Mouse (Mus musculus) forebrain, postnatal 0 days (tissue): ENCODE measurements around the gene 4930451I11Rik. TPM values are rescaled to one million over a fixed set of nuclear protein-coding genes. Genes with fewer than 3 reads are reported as not detected.

Experiments used
- ATAC-seq: fragments of 200-750 bp; cut with Nextera tagmentation; 2 replicates; pipeline ENCODE4 v1.8.0; 2017; ENCODE audit warnings: mild to moderate bottlenecking, moderate library complexity
- DNase-seq: peaks from one replicate; pipeline ENCODE4 v3.0.0-alpha.2; 2015
- H3K27ac ChIP-seq: fragments of 300-500 bp; sonication (generic); 2 replicates; pipeline ENCODE4 v1.5.1; 2014; ENCODE audit warnings: low read depth, mild to moderate bottlenecking, antibody characterized with exemption, low read length, moderate library complexity, mixed read lengths
- H3K27me3 ChIP-seq: fragments of 300-500 bp; sonication (generic); 2 replicates; pipeline ENCODE4 v1.6.1; 2014; ENCODE audit warnings: mild to moderate bottlenecking, low read length, mixed read lengths; ENCODE audit not compliant: insufficient read depth
- H3K36me3 ChIP-seq: fragments of 300-500 bp; sonication (generic); 2 replicates; pipeline ENCODE4 v1.6.1; 2014; ENCODE audit warnings: mild to moderate bottlenecking, moderate library complexity; ENCODE audit not compliant: insufficient read depth
- H3K4me1 ChIP-seq: fragments of 300-500 bp; sonication (generic); 2 replicates; pipeline ENCODE4 v1.6.1; 2014; ENCODE audit warnings: antibody characterized with exemption; ENCODE audit not compliant: insufficient read depth
- H3K4me2 ChIP-seq: fragments of 300-500 bp; sonication (generic); 2 replicates; pipeline ENCODE4 v1.6.1; 2014; ENCODE audit warnings: low read depth, mild to moderate bottlenecking, moderate library complexity
- H3K4me3 ChIP-seq: fragments of 300-500 bp; sonication (generic); 2 replicates; pipeline ENCODE4 v1.5.1; 2014; ENCODE audit warnings: low read depth, low read length, mixed read lengths
- H3K9ac ChIP-seq: fragments of 300-500 bp; sonication (generic); 2 replicates; pipeline ENCODE4 v1.6.1; 2014; ENCODE audit warnings: mild to moderate bottlenecking
- H3K9me3 ChIP-seq: fragments of 300-500 bp; sonication (generic); 2 replicates; pipeline ENCODE4 v1.6.1; 2016; ENCODE audit warnings: low read length
- CTCF ChIP-seq: sonication (generic); IDR thresholded peaks from 2 replicates; pipeline ENCODE4 v1.5.1; 2016; ENCODE audit warnings: antibody characterized with exemption, control low read depth, low read depth
- WGBS: fragments of 180-500 bp; shearing (Covaris S2); extraction: QIAGEN DNeasy Blood & Tissue Kit; methylation state at CpG from one replicate; pipeline ENCODE4 v1.1.7; 2014; 5-methylcytosine and 5-hydroxymethylcytosine counted together
- polyA plus RNA-seq: library from polyadenylated mRNA; unstranded; fragments of >200 nt; fragmentation: Nextera tagmentation; extraction: Ambion mirVana; gene quantifications from 2 replicates; pipeline ENCODE4 v1.2.1, GENCODE M21; 2015
- total RNA-seq: library from RNA; depleted of rRNA; stranded (reverse); fragments of >200 nt; gene quantifications from 2 replicates; pipeline ENCODE4 v1.2.3, GENCODE M21; 2014; rRNA removed

4930451I11Rik gene
- total and polyA plus RNA-seq, 2 experiments from 2014 or later: not detected

- H3K36me3 ChIP-seq: peaks cover 42% of the 10 kb centered on the region
- WGBS: 47% methylated on average over 11 of the region's 11 CpGs
- H3K27ac ChIP-seq: no peak overlapping the region
- 0 out of 2 replicates have a peak overlapping the region, but pooled peaks have one; percentile 3 for H3K9ac ChIP-seq
- H3K4me1 ChIP-seq: peaks cover 15% of the 10 kb centered on the region
- no peaks in the 10 kb centered on the region for H3K9me3 ChIP-seq
- ATAC-seq (no peak), DNase-seq (no peak)
- peak overlapping the region; percentile 86; the same call in 1 of the 2 replicates for H3K4me2 ChIP-seq
- no peak for TF ChIP-seq CTCF
- H3K27me3 ChIP-seq: no peaks in the 10 kb centered on the region
- H3K4me3 ChIP-seq: no peak overlapping the region
Measured at GRCm38 (mm10) chr7:126781661-126782370, 49.6 kb downstream of the 4930451I11Rik start.

GRCm38 (mm10) chr7:126780971-126781635 is 50.3 kb downstream of the 4930451I11Rik start, which contains the start of gene Tbx6:
Gene Tbx6 (plus strand): TSS chr7:126781483.
- H3K27me3 ChIP-seq: no peaks in the 10 kb centered on the region
- peaks cover 18% of the 10 kb centered on the region for H3K4me1 ChIP-seq
- no peak for DNase-seq
- no peak for ATAC-seq
- peak within 1 kb of the TSS; percentile 57 for H3K9ac ChIP-seq
- H3K4me2 ChIP-seq: peak within 1 kb of the TSS; percentile 86
- H3K27ac ChIP-seq: peak within 1 kb of the TSS; percentile 83
- TF ChIP-seq CTCF: no peak
- no peaks in the 10 kb centered on the region for H3K9me3 ChIP-seq
- peaks cover 35% of the 10 kb centered on the region for H3K36me3 ChIP-seq
- 9% methylated on average over 22 of the region's 22 CpGs for WGBS
- H3K4me3 ChIP-seq: peak within 1 kb of the TSS; percentile 41

Other genes with a start within 250 kb of the 4930451I11Rik start
Only the 30 nearest of the 32 such genes appear.
- not detected in 2 replicates for gene Il27, start 236.7 kb downstream of the 4930451I11Rik start, total RNA-seq
- gene Il27, start 236.7 kb downstream of the 4930451I11Rik start, polyA plus RNA-seq: not detected in 2 replicates
- gene Nupr1, start 200.8 kb downstream of the 4930451I11Rik start, total RNA-seq: 4.8 and 7.3 TPM in 2 replicates
- 15.5 and 18.0 TPM in 2 replicates for gene Nupr1, start 200.8 kb downstream of the 4930451I11Rik start, polyA plus RNA-seq
- gene Sgf29, start 182.3 kb downstream of the 4930451I11Rik start, total RNA-seq: 22.8 and 37.1 TPM in 2 replicates
- 59.6 and 62.3 TPM in 2 replicates for gene Sgf29, start 182.3 kb downstream of the 4930451I11Rik start, polyA plus RNA-seq
- gene Sult1a1, start 155.2 kb downstream of the 4930451I11Rik start, total RNA-seq: 15.8 and 22.8 TPM in 2 replicates
- 15.4 and 16.0 TPM in 2 replicates for gene Sult1a1, start 155.2 kb downstream of the 4930451I11Rik start, polyA plus RNA-seq
- 66.9 and 115 TPM in 2 replicates for gene Bola2, start 136.2 kb downstream of the 4930451I11Rik start, total RNA-seq
- 139 and 205 TPM in 2 replicates for gene Bola2, start 136.2 kb downstream of the 4930451I11Rik start, polyA plus RNA-seq
- 15.8 and 17.9 TPM in 2 replicates for gene Slx1b, start 135.9 kb downstream of the 4930451I11Rik start, total RNA-seq
- gene Slx1b, start 135.9 kb downstream of the 4930451I11Rik start, polyA plus RNA-seq: 7.5 and 10.1 TPM in 2 replicates
- gene Coro1a, start 123.9 kb downstream of the 4930451I11Rik start, total RNA-seq: 121 and 169 TPM in 2 replicates
- 118 and 146 TPM in 2 replicates for gene Coro1a, start 123.9 kb downstream of the 4930451I11Rik start, polyA plus RNA-seq
- gene Mapk3, start 72.0 kb downstream of the 4930451I11Rik start, total RNA-seq: 108 and 131 TPM in 2 replicates
- 118 and 133 TPM in 2 replicates for gene Mapk3, start 72.0 kb downstream of the 4930451I11Rik start, polyA plus RNA-seq
- 1.2 and 2.5 TPM in 2 replicates for gene Gdpd3, start 65.3 kb downstream of the 4930451I11Rik start, total RNA-seq
- 0.93 and 0.97 TPM in 2 replicates for gene Gdpd3, start 65.3 kb downstream of the 4930451I11Rik start, polyA plus RNA-seq
- gene Ypel3, start 54.7 kb downstream of the 4930451I11Rik start, total RNA-seq: 162 and 237 TPM in 2 replicates
- gene Ypel3, start 54.7 kb downstream of the 4930451I11Rik start, polyA plus RNA-seq: 223 and 250 TPM in 2 replicates
- gene Tbx6, start 50.2 kb downstream of the 4930451I11Rik start, total RNA-seq: 0.31 and 0.38 TPM in 2 replicates
- gene Tbx6, start 50.2 kb downstream of the 4930451I11Rik start, polyA plus RNA-seq: 0.10 and 0.11 TPM in 2 replicates
- 114 and 119 TPM in 2 replicates for gene Ppp4c, start 39.1 kb downstream of the 4930451I11Rik start, total RNA-seq
- gene Ppp4c, start 39.1 kb downstream of the 4930451I11Rik start, polyA plus RNA-seq: 161 and 172 TPM in 2 replicates
- gene Fam57b, start 34.0 kb downstream of the 4930451I11Rik start, total RNA-seq: 33.2 and 34.4 TPM in 2 replicates
- gene Fam57b, start 34.0 kb downstream of the 4930451I11Rik start, polyA plus RNA-seq: 39.0 and 42.6 TPM in 2 replicates
- gene Doc2a, start 15.8 kb upstream of the 4930451I11Rik start, total RNA-seq: 35.7 and 148 TPM in 2 replicates
- 31.5 and 32.5 TPM in 2 replicates for gene Doc2a, start 15.8 kb upstream of the 4930451I11Rik start, polyA plus RNA-seq
- 11.7 and 21.3 TPM in 2 replicates for gene Hirip3, start 30.3 kb upstream of the 4930451I11Rik start, total RNA-seq
- 9.9 and 19.5 TPM in 2 replicates for gene Hirip3, start 30.3 kb upstream of the 4930451I11Rik start, polyA plus RNA-seq
- 62.8 and 69.9 TPM in 2 replicates for gene Ino80e, start 30.7 kb upstream of the 4930451I11Rik start, total RNA-seq
- 102 and 107 TPM in 2 replicates for gene Ino80e, start 30.7 kb upstream of the 4930451I11Rik start, polyA plus RNA-seq
- gene Taok2, start 53.1 kb upstream of the 4930451I11Rik start, total RNA-seq: 100 and 110 TPM in 2 replicates
- gene Taok2, start 53.1 kb upstream of the 4930451I11Rik start, polyA plus RNA-seq: 30.5 and 42.6 TPM in 2 replicates
- 22.8 and 23.8 TPM in 2 replicates for gene Tmem219, start 91.3 kb upstream of the 4930451I11Rik start, total RNA-seq
- gene Tmem219, start 91.3 kb upstream of the 4930451I11Rik start, polyA plus RNA-seq: 44.7 and 45.4 TPM in 2 replicates
- 140 and 142 TPM in 2 replicates for gene Kctd13, start 97.2 kb upstream of the 4930451I11Rik start, total RNA-seq
- gene Kctd13, start 97.2 kb upstream of the 4930451I11Rik start, polyA plus RNA-seq: 218 and 222 TPM in 2 replicates
- 14.3 and 37.2 TPM in 2 replicates for gene Asphd1, start 117.9 kb upstream of the 4930451I11Rik start, total RNA-seq
- 10.3 and 13.6 TPM in 2 replicates for gene Asphd1, start 117.9 kb upstream of the 4930451I11Rik start, polyA plus RNA-seq
- gene Sez6l2, start 118.9 kb upstream of the 4930451I11Rik start, total RNA-seq: 104 and 160 TPM in 2 replicates
- 38.3 and 45.3 TPM in 2 replicates for gene Sez6l2, start 118.9 kb upstream of the 4930451I11Rik start, polyA plus RNA-seq
- gene Cdipt, start 144.3 kb upstream of the 4930451I11Rik start, total RNA-seq: 120 and 158 TPM in 2 replicates
- gene Cdipt, start 144.3 kb upstream of the 4930451I11Rik start, polyA plus RNA-seq: 134 and 137 TPM in 2 replicates
- gene Cdiptos, start 144.5 kb upstream of the 4930451I11Rik start, total RNA-seq: not detected in 2 replicates
- gene Cdiptos, start 144.5 kb upstream of the 4930451I11Rik start, polyA plus RNA-seq: 0.53 and 0.62 TPM in 2 replicates
- 4.8 and 6.9 TPM in 2 replicates for gene Mvp, start 183.0 kb upstream of the 4930451I11Rik start, total RNA-seq
- 3.3 and 3.4 TPM in 2 replicates for gene Mvp, start 183.0 kb upstream of the 4930451I11Rik start, polyA plus RNA-seq
- 3.8 TPM in 1 of 2 replicates, not detected in the other for gene Pagr1b, start 184.8 kb upstream of the 4930451I11Rik start, total RNA-seq
- gene Pagr1b, start 184.8 kb upstream of the 4930451I11Rik start, polyA plus RNA-seq: 1.0 TPM in 1 of 2 replicates, not detected in the other
- 19.2 and 21.9 TPM in 2 replicates for gene Pagr1a, start 185.7 kb upstream of the 4930451I11Rik start, total RNA-seq
- 18.1 and 31.6 TPM in 2 replicates for gene Pagr1a, start 185.7 kb upstream of the 4930451I11Rik start, polyA plus RNA-seq
- gene Gm42742, start 189.5 kb upstream of the 4930451I11Rik start, total RNA-seq: 49.1 and 53.6 TPM in 2 replicates
- gene Gm42742, start 189.5 kb upstream of the 4930451I11Rik start, polyA plus RNA-seq: 36.7 and 42.2 TPM in 2 replicates
- gene Prrt2, start 189.6 kb upstream of the 4930451I11Rik start, total RNA-seq: 68.2 and 77.8 TPM in 2 replicates
- gene Prrt2, start 189.6 kb upstream of the 4930451I11Rik start, polyA plus RNA-seq: 84.1 and 84.3 TPM in 2 replicates
- gene Maz, start 195.4 kb upstream of the 4930451I11Rik start, total RNA-seq: 176 and 200 TPM in 2 replicates
- gene Maz, start 195.4 kb upstream of the 4930451I11Rik start, polyA plus RNA-seq: 69.5 and 73.9 TPM in 2 replicates
- 6.2 and 6.5 TPM in 2 replicates for gene Kif22, start 210.8 kb upstream of the 4930451I11Rik start, total RNA-seq
- gene Kif22, start 210.8 kb upstream of the 4930451I11Rik start, polyA plus RNA-seq: 16.6 and 17.3 TPM in 2 replicates